Mouse (Mus musculus) adrenal gland, adult 10 weeks (tissue): ENCODE data around the gene Gtpbp2. TPM values are rescaled to one million over a fixed set of nuclear protein-coding genes. Genes with fewer than 3 reads are reported as not detected.

Experiments
- polyA plus RNA-seq: library from polyadenylated mRNA; stranded (reverse); fragments of 350-450 nt; fragmentation: Illumina TruSeq; extraction: RNeasy Lipid Tissue Mini Kit (QIAGEN cat#74804); gene quantifications from one replicate; pipeline ENCODE4 v1.2.3, GENCODE M21; 2014; ENCODE audit warnings: low read depth, low replicate concordance

Gtpbp2 gene
- polyA plus RNA-seq: 9.3 TPM

DNA sequence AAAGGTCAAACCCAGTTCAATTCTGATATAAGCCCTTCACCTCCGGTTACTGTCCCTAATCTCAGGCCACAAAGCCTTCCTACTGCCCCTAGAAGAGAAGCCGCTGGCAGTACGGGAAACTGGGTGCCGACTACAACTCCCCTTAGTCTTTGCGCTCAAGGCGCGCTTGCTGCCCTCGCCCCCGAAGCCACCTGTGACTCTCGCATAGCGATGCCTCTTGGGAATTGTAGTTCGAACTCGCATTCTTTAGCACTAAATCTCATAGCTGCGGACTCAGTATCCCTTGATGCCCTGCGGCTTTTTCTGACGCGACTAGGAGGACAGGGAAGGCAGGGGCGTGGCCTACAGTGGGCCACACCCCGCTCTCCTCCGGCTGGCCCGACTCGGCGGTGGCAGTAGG is at the start of gene Gtpbp2:
Gene Gtpbp2 (plus strand): TSS at position 347 of the 400 bp plus-strand sequence.

DNA sequence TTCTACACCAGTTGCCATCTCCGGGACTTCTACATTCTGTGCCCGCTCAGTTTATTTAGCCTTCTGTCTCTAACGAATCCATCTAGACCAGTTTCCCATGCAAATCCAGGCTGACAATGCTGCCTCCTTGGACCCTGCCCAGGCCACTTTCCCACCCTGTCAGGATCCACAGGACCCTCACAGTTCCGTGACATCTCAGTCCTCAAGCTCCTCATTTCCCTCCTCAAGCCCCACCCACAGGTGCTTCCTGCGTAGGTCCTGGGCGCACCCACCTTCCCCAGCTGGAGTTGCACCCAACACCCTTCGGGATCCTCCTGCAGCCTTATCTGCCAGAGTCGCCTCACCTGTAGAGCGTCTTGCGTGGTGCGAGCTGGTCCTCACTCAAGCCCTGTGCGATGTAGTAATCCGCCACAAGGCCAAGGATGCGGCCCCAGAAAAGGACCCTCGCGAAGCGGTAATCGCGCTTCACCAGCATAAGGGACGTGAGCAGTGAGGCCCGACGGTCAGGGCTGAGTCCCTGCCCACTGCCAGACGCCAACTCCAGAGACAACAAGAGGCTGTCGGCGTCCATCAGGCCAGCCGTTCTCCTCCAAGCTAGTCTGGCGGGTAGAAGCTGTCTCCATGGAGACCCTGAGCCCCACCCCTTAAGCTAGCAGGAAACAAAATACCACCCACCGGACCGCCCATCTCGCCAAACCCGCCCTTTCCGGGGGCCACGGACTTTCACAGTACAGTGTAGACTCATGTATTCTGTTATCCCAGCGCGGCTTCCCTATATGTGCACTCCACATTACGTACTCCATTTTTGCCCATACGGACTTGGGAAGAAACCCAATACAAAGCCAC is 17.0 kb upstream of the Gtpbp2 start, which contains the start of gene Rsph9:
Gene Rsph9 (minus strand): TSS at position 639 of the 846 bp plus-strand sequence.

DNA sequence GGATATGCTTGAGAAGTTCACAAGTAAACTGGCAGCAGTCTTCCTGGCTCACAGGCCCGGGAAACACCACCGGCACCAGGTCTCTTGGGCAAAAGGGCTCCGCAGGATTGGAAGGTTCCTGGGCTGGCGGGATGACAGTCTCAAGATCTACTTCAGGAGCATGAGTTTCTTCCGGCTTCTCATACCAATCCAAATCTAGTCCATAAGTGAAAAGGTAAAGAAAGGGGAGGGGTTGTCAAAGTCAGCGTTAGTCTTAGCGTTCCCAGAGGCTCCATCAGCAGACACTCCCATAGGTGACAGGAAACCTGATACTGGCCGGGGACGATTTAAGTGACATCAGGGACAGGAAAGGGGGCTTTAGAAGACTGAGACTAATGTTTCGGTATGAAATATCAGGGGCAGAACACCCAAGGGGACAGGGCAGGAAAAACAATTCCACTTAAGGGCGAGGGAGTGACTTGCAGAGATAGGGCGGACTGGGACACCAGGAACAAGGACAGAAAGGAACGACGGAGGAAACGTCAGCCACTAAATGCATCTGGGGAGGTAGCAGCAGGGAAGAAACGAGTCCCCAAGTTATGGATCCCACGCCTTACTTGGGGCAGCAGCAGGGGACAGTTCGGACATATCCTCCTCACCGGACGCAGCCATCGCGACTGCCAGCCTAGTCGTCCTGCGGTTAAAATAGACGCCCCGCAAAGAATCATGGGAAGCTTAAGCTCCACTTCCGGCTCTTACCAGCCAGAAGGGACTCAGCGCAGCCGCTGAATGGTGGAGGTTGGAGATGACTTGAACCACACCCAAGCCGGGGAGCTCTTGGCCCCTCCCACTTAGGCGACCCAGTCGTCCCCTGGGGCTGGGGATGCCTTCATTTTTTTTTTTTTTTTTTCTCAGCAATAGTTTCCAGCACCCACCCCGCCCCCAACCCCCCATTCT is 7.7 kb upstream of the Gtpbp2 start, which contains the start of gene Mad2l1bp:
Gene Mad2l1bp (minus strand): TSS at position 707 of the 936 bp plus-strand sequence.

DNA sequence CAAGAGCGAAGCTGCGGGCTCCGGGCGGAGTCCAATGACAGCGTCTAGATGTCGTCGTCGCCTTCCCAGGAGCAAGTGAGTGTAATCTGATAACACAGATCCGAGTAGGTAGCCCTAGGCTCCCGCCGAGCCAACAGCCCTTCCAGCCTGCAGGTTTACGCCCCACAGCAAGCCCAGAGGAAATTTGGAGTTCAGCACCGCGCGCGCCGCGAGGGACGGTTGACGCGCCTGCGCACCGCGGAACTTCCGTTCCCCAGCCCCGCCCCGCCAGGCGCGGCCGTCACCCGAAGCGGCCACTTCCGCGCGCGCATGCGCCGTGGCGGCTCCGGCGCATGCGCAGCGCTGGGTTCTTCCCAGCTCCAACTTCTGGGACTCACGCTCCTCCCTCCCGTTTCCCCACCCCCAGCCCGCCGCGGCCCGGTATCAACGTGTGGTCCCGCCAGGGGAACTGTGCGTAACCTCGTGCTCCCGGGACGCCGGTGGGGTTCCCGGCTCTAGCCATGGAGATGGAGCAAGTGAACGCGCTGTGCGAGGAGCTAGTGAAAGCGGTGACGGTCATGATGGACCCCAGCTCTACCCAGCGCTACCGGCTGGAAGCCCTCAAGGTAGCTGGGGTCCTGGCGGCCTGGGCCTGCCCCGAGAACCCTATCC is 41.7 kb downstream of the Gtpbp2 start, which contains the start of the genes Polh and Xpo5:
Gene Polh (minus strand): TSS at position 225 of the 651 bp plus-strand sequence.
Gene Xpo5 (plus strand): TSS at position 362 of the 651 bp plus-strand sequence.

Other genes starting within 250 kb of the Gtpbp2 start
- gene Vegfa, start 128.7 kb upstream of the Gtpbp2 start, polyA plus RNA-seq: 81.0 TPM
- 20.5 TPM for gene Mrps18a, start 50.0 kb upstream of the Gtpbp2 start, polyA plus RNA-seq
- not detected for gene Rsph9, start 16.8 kb upstream of the Gtpbp2 start, polyA plus RNA-seq
- 1.5 TPM for gene Mad2l1bp, start 7.5 kb upstream of the Gtpbp2 start, polyA plus RNA-seq
- 35.7 TPM for gene Polh, start 41.6 kb downstream of the Gtpbp2 start, polyA plus RNA-seq
- gene Xpo5, start 41.8 kb downstream of the Gtpbp2 start, polyA plus RNA-seq: 41.4 TPM
- 7.2 TPM for gene Polr1c, start 87.0 kb downstream of the Gtpbp2 start, polyA plus RNA-seq
- 3.4 TPM for gene Yipf3, start 87.0 kb downstream of the Gtpbp2 start, polyA plus RNA-seq
- not detected for gene Lrrc73, start 92.5 kb downstream of the Gtpbp2 start, polyA plus RNA-seq
- 1.1 TPM for gene Tjap1, start 122.0 kb downstream of the Gtpbp2 start, polyA plus RNA-seq
- not detected for gene Dlk2, start 136.4 kb downstream of the Gtpbp2 start, polyA plus RNA-seq
- 0.29 TPM for gene Abcc10, start 167.3 kb downstream of the Gtpbp2 start, polyA plus RNA-seq
- gene Zfp318, start 222.7 kb downstream of the Gtpbp2 start, polyA plus RNA-seq: 39.9 TPM